Mouse (Mus musculus) frontal cortex, adult 2 months (tissue): ENCODE data around the gene Epsti1. TPM values are rescaled to one million over a fixed set of nuclear protein-coding genes. Genes with fewer than 3 reads are reported as not detected.
"Not testable (repeated sequence)": the region's sequence is repeated elsewhere in the genome, so short reads cannot be mapped to it uniquely, and the experiment has no call there.

ENCODE experiments used
- DNase-seq, 2 experiments: peaks; one replicate each; pipeline ENCODE4 v3.0.0; 2022; ENCODE audit warnings: low spot score in 1 of 2; ENCODE audit errors: extremely low spot score in 1 of 2
- polyA plus RNA-seq: library from polyadenylated mRNA; depleted of rRNA; stranded (reverse); fragments of >200 nt; gene quantifications from 2 replicates; pipeline ENCODE4 v1.2.3, GENCODE M21; 2012; rRNA removed

The Epsti1 gene
- 0.50 and 0.98 TPM in 2 replicates for polyA plus RNA-seq

GRCm38 (mm10) chr14:77904171-77904762 lies at the start of gene Epsti1:
Gene Epsti1, plus strand, starts transcription at chr14:77904239.
- no peak for DNase-seq

GRCm38 (mm10) chr14:77859894-77860293 lies 44.1 kb upstream of the Epsti1 start:
- DNase-seq = no peak

- DNase-seq = no peak
Measured at GRCm38 (mm10) chr14:77860841-77861560, 43.0 kb upstream of the Epsti1 start.

GRCm38 (mm10) chr14:77864051-77864450 lies 40.0 kb upstream of the Epsti1 start:
- peak in 1 of 2 experiments; percentile 13 for DNase-seq

- DNase-seq = no peak
Measured at GRCm38 (mm10) chr14:77864510-77864909, 39.5 kb upstream of the Epsti1 start.

GRCm38 (mm10) chr14:77867601-77868000 lies 36.4 kb upstream of the Epsti1 start:
- no peak for DNase-seq

GRCm38 (mm10) chr14:77870926-77871325 lies 33.1 kb upstream of the Epsti1 start:
- no peak for DNase-seq

- DNase-seq = no peak
Measured at GRCm38 (mm10) chr14:77871380-77871975, 32.6 kb upstream of the Epsti1 start.

GRCm38 (mm10) chr14:77874304-77875241 lies 29.5 kb upstream of the Epsti1 start, which contains the start of gene Dnajc15:
Gene Dnajc15, minus strand, starts transcription at chr14:77875125.
- peak; percentile 60 to 90 for DNase-seq

- no peak for DNase-seq
Measured at GRCm38 (mm10) chr14:77876199-77876598, 27.8 kb upstream of the Epsti1 start.

GRCm38 (mm10) chr14:77877876-77878275 lies 26.2 kb upstream of the Epsti1 start:
- not testable (repeated sequence) for DNase-seq

GRCm38 (mm10) chr14:77881998-77882397 lies 22.0 kb upstream of the Epsti1 start:
- DNase-seq = no peak

- DNase-seq = no peak
Measured at GRCm38 (mm10) chr14:77882669-77883068, 21.4 kb upstream of the Epsti1 start.

- DNase-seq = no peak
Measured at GRCm38 (mm10) chr14:77886376-77886775, 17.7 kb upstream of the Epsti1 start.

- no peak for DNase-seq
Measured at GRCm38 (mm10) chr14:77886941-77887340, 17.1 kb upstream of the Epsti1 start.

- DNase-seq = no peak
Measured at GRCm38 (mm10) chr14:77889911-77890310, 14.1 kb upstream of the Epsti1 start.

- DNase-seq = no peak
Measured at GRCm38 (mm10) chr14:77895951-77896350, 8.1 kb upstream of the Epsti1 start.

GRCm38 (mm10) chr14:77902541-77902940 lies 1.5 kb upstream of the Epsti1 start:
- DNase-seq = no peak

GRCm38 (mm10) chr14:77905466-77905865 lies 1.4 kb downstream of the Epsti1 start:
- DNase-seq = no peak

- no peak for DNase-seq
Measured at GRCm38 (mm10) chr14:77906586-77906985, 2.5 kb downstream of the Epsti1 start.

- DNase-seq = no peak
Measured at GRCm38 (mm10) chr14:77915776-77916175, 11.7 kb downstream of the Epsti1 start.
